Mouse (Mus musculus): Measurements from ENCODE around the gene Wipf1. TPM values are rescaled to one million over a fixed set of nuclear protein-coding genes. Genes with fewer than 3 reads are reported as not detected.

Gene Wipf1
- polyA plus RNA-seq (2014; fragmentation: Illumina TruSeq; extraction: RNeasy Lipid Tissue Mini Kit (QIAGEN cat#74804); ENCODE audit: insufficient read depth, low read depth, low replicate concordance): 16.1 TPM

DNA sequence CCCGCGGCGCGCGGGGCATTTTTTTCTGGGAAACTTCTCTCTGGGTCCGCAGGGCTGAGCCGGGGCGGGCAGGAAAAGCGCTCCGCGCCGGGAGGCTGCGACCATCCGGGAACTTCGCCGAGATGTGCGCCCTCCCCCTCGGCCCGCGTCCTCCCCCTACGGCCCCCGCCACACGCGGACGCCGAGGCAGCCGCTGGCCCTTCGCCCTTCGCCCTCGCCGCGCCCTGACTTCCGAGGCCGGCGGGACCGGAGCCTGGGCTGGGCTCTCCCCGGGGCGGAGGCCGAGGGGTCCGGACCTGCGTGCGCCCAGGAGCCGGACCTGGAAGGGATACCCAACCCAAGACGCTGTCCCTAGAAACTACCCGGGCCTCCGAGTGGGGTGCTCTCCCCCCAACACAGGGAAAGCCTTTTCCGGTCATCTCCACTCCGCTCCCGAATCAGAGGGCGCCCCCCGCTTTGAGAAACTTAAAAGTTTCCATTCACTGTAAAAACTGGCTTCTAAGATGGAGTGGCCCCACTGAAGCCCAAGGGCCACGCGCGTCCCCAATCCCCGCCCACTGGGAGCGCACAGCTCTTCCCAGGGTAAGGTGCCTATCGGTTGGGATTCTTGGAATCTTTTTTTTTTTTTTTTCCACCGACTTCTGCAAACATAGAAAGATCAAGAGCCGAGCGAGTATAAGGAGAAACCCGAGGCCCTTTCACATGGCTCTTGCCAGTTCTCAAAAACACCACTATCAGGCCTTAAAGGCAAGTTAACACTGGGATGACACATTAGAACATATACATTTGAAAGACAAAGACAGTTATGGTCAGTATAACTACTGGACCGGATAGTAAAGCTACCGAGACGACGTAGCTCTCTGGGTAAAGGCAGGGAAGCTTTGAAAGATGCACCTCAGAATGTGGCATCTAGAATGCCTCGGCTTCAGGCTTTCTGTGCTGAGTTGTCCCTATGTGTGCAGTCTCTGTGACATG, at the start of gene Wipf1:
Gene Wipf1 (minus strand): TSS at position 379 of the 975 bp plus-strand sequence.

DNA sequence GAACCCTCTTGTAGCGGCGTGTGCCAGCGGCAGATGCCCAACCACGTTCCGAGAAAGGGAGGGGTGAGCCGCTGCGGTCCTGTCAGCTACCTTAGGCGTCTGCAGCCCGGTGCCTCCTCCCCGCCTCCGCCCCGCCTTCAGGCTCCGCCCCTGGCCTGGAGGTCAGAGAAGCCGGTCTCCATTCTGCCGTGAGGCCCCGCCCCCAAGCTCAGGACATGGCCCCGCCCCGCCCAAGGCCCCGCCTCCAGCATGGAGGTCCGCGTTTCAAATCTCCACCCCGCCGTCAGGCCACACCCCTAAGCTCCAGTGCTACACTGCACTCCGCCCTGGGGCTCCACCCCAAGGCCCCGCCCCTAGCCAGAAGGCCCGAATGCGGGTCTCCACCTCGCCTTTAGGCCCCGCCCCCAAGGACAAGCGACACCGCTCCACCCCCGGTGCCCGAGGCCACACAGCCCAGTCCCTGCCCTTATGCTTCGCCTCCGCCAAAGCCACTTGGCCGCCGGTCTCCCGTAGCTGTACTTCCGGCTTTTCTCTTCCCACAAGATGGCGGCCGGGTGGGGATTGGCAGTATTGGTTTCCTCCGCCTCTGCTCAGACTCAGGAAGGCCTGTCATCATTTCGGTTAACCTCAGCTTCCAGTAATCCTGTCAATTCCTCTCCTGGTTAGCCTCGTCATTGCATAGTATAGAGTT, 143.0 kb downstream of the Wipf1 start, which contains the start of gene Gpr155:
Gene Gpr155 (minus strand): TSS at position 217 of the 691 bp plus-strand sequence.

Other genes starting within 250 kb of the Wipf1 start
- 16.1 TPM for gene Scrn3, start 217.1 kb downstream of the Wipf1 start, polyA plus RNA-seq (2014; fragmentation: Illumina TruSeq; extraction: RNeasy Lipid Tissue Mini Kit (QIAGEN cat#74804); ENCODE audit: insufficient read depth, low read depth, low replicate concordance)
- gene Cir1, start 217.0 kb downstream of the Wipf1 start, polyA plus RNA-seq (2014; fragmentation: Illumina TruSeq; extraction: RNeasy Lipid Tissue Mini Kit (QIAGEN cat#74804); ENCODE audit: insufficient read depth, low read depth, low replicate concordance): 20.5 TPM
- gene Gpr155, start 143.2 kb downstream of the Wipf1 start, polyA plus RNA-seq (2014; fragmentation: Illumina TruSeq; extraction: RNeasy Lipid Tissue Mini Kit (QIAGEN cat#74804); ENCODE audit: insufficient read depth, low read depth, low replicate concordance): 9.0 TPM
- gene Chrna1, start 50.6 kb upstream of the Wipf1 start, polyA plus RNA-seq (2014; fragmentation: Illumina TruSeq; extraction: RNeasy Lipid Tissue Mini Kit (QIAGEN cat#74804); ENCODE audit: insufficient read depth, low read depth, low replicate concordance): not detected
- 18.3 TPM for gene Chn1, start 245.6 kb upstream of the Wipf1 start, polyA plus RNA-seq (2014; fragmentation: Illumina TruSeq; extraction: RNeasy Lipid Tissue Mini Kit (QIAGEN cat#74804); ENCODE audit: insufficient read depth, low read depth, low replicate concordance)

All from lung, adult 10 weeks (tissue).